Mouse (Mus musculus) heart, adult 2 months (tissue): Measurements from ENCODE around the gene Tnfsf13. TPM values are rescaled to one million over a fixed set of nuclear protein-coding genes. Genes with fewer than 3 reads are reported as not detected.

Source experiments
- DNase-seq, 2 experiments: peaks; one replicate each; pipeline ENCODE4 v3.0.0; 2021
- H3K27ac ChIP-seq: fragments of 200-600 bp; 2 replicates; pipeline ENCODE4 v1.8.1; 2022
- H3K27me3 ChIP-seq: fragments of 200-500 bp; 2 replicates; pipeline ENCODE4 v1.6.1; 2012; ENCODE audit warnings: mild to moderate bottlenecking, low read length, inconsistent platforms, mixed read lengths; ENCODE audit not compliant: control insufficient read depth, insufficient read depth
- H3K36me3 ChIP-seq: fragments of 200-500 bp; 2 replicates; pipeline ENCODE4 v1.6.1; 2012; ENCODE audit warnings: low read length, inconsistent platforms; ENCODE audit not compliant: control insufficient read depth, insufficient read depth
- H3K4me1 ChIP-seq: fragments of 200-500 bp; 2 replicates; pipeline ENCODE4 v1.6.1; 2011; ENCODE audit warnings: low read length; ENCODE audit not compliant: control insufficient read depth, insufficient read depth
- H3K4me3 ChIP-seq: fragments of 200-600 bp; 2 replicates; pipeline ENCODE4 v1.8.1; 2022
- H3K79me2 ChIP-seq: fragments of 200-500 bp; replicated peaks from 2 replicates; pipeline ENCODE4 v1.6.1; 2012; ENCODE audit warnings: mild to moderate bottlenecking, inconsistent platforms, low read length, moderate library complexity, mixed read lengths; ENCODE audit not compliant: control insufficient read depth, insufficient read depth
- H3K9ac ChIP-seq: fragments of 200-500 bp; 2 replicates; pipeline ENCODE4 v1.6.1; 2012; ENCODE audit warnings: low read depth, mild to moderate bottlenecking, control low read depth, inconsistent platforms, low read length, mixed read lengths
- CTCF ChIP-seq: fragments of 200-600 bp; IDR thresholded peaks from 2 replicates; pipeline ENCODE4 v1.8.1; 2022; ENCODE audit warnings: antibody characterized with exemption, mild to moderate bottlenecking, moderate library complexity
- EP300 ChIP-seq: fragments of 200-500 bp; IDR thresholded peaks from 2 replicates; pipeline ENCODE4 v1.6.1; 2011; ENCODE audit warnings: low read depth, low read length, control low read depth; ENCODE audit not compliant: insufficient read depth
- POLR2A ChIP-seq: fragments of 200-500 bp; IDR thresholded peaks from 2 replicates; pipeline ENCODE4 v1.6.1; 2011; ENCODE audit warnings: mild to moderate bottlenecking, low read depth, low read length, control low read depth; ENCODE audit not compliant: insufficient read depth
- WGBS: fragments of 180-500 bp; shearing (Covaris S2); methylation state at CpG from one replicate; pipeline ENCODE4 v1.1.7; 2018; 5-methylcytosine and 5-hydroxymethylcytosine counted together
- intact Hi-C: fragments of 180-260 bp; cut with DNase I; formaldehyde crosslinking; loops from one replicate; pipeline ENCODE4 v1.15.1; 2025
- polyA plus RNA-seq: library from polyadenylated mRNA; depleted of rRNA; stranded (reverse); fragments of >200 nt; gene quantifications from 2 replicates; pipeline ENCODE4 v1.2.3, GENCODE M21; 2012
- total RNA-seq, 2 experiments: library from RNA; stranded (reverse); gene quantifications; 2 replicates each; pipeline ENCODE4 v1.2.3; 2021

Tnfsf13 gene
- total and polyA plus RNA-seq, 3 experiments: 1.4 to 3.2 (median 2.9) TPM

GRCm38 (mm10) chr11:69666665-69667005 lies 18.9 kb downstream of the Tnfsf13 start:
- H3K36me3 ChIP-seq: peaks cover 17% of the 10 kb centered on the region
- no peak overlapping the region for H3K4me3 ChIP-seq
- TF ChIP-seq CTCF (no peak), EP300 (no peak), POLR2A (no peak)
- no peak overlapping the region for H3K9ac ChIP-seq
- peaks cover 10% of the 10 kb centered on the region for H3K4me1 ChIP-seq
- no peaks in the 10 kb centered on the region for H3K27me3 ChIP-seq
- 88% methylated on average over 3 of the region's 3 CpGs for WGBS
- intact Hi-C loops: no loop called here
- H3K27ac ChIP-seq: no peak overlapping the region
- no peak for DNase-seq
- no peaks in the 10 kb centered on the region for H3K79me2 ChIP-seq

- no peak for TF ChIP-seq CTCF
- 0 out of 2 replicates have a peak, but pooled peaks have one; percentile 44 for TF ChIP-seq POLR2A
- Histone ChIP-seq H3K4me3 (no peak within 1 kb of the TSS), H3K27ac (no peak within 1 kb of the TSS; the same call in 1 of the 2 replicates), H3K36me3 (peaks cover 17% of the 10 kb centered on the region), H3K27me3 (no peaks in the 10 kb centered on the region), H3K79me2 (no peaks in the 10 kb centered on the region), H3K9ac (no peak within 1 kb of the TSS), H3K4me1 (peaks cover 10% of the 10 kb centered on the region)
- peak in 1 of 2 experiments; percentile 71 for DNase-seq
- WGBS: 49% methylated on average over 7 of the region's 7 CpGs
- intact Hi-C loops: no loop called here
These were observed 19.5 kb downstream of the Tnfsf13 start, which contains the start of gene Cd68 for GRCm38 (mm10) chr11:69665961-69666664. Gene Cd68, minus strand, starts transcription at chr11:69666153.

- TF ChIP-seq EP300: no peak
- no peak for TF ChIP-seq POLR2A
- TF ChIP-seq CTCF: no peak
- intact Hi-C loops: no loop called here
- Histone ChIP-seq H3K79me2 (no peaks in the 10 kb centered on the region), H3K4me3 (no peak overlapping the region), H3K36me3 (peaks cover 14% of the 10 kb centered on the region), H3K9ac (no peak overlapping the region), H3K27ac (no peak overlapping the region; the same call in 1 of the 2 replicates), H3K27me3 (no peaks in the 10 kb centered on the region), H3K4me1 (peaks cover 6% of the 10 kb centered on the region)
- DNase-seq: no peak
- 66% methylated on average over 9 of the region's 9 CpGs for WGBS
These were observed 20.1 kb downstream of the Tnfsf13 start for GRCm38 (mm10) chr11:69665457-69665960.

GRCm38 (mm10) chr11:69664841-69665240 lies 20.7 kb downstream of the Tnfsf13 start:
- no peak for TF ChIP-seq EP300
- no peak for TF ChIP-seq POLR2A
- TF ChIP-seq CTCF: no peak
- Histone ChIP-seq H3K79me2 (no peaks in the 10 kb centered on the region), H3K9ac (no peak overlapping the region), H3K36me3 (peaks cover 7% of the 10 kb centered on the region), H3K27ac (no peak overlapping the region; the same call in 1 of the 2 replicates), H3K4me3 (no peak overlapping the region), H3K27me3 (no peaks in the 10 kb centered on the region), H3K4me1 (peaks cover 6% of the 10 kb centered on the region)
- intact Hi-C loops: no loop called here
- 85% methylated on average over 7 of the region's 7 CpGs for WGBS
- no peak for DNase-seq

GRCm38 (mm10) chr11:69663795-69664194 lies 21.8 kb downstream of the Tnfsf13 start:
- DNase-seq: peak; percentile 40 to 41
- intact Hi-C loops: no loop called here
- peak overlapping the region; percentile 98; the same call in 1 of the 2 replicates for H3K27ac ChIP-seq

More at GRCm38 (mm10) chr11:69663795-69664194, 21.8 kb downstream of the Tnfsf13 start:
- Histone ChIP-seq H3K79me2 (no peaks in the 10 kb centered on the region), H3K36me3 (no peaks in the 10 kb centered on the region; the same call in 1 of the 2 replicates), H3K4me3 (no peak overlapping the region), H3K27me3 (no peaks in the 10 kb centered on the region), H3K9ac (no peak overlapping the region), H3K4me1 (peaks cover 6% of the 10 kb centered on the region)
- 47% methylated on average over 6 of the region's 6 CpGs for WGBS
- TF ChIP-seq POLR2A (no peak), EP300 (peak; percentile 63; the same call in 1 of the 2 replicates)
